Mouse (Mus musculus): Measurements from ENCODE around the gene Timeless.
A peak's percentile ranks its signal among the peaks of the same experiment; 100 is the strongest.
"Not testable (repeated sequence)": the region's sequence is repeated elsewhere in the genome, so short reads cannot be mapped to it uniquely, and the experiment has no call there.

Timeless gene

GRCm38 (mm10) chr10:128231697-128232419 lies at the start of gene Timeless:
TSS of gene Timeless (plus strand) at chr10:128232065.
- peak; percentile 87 for DNase-seq

DNA sequence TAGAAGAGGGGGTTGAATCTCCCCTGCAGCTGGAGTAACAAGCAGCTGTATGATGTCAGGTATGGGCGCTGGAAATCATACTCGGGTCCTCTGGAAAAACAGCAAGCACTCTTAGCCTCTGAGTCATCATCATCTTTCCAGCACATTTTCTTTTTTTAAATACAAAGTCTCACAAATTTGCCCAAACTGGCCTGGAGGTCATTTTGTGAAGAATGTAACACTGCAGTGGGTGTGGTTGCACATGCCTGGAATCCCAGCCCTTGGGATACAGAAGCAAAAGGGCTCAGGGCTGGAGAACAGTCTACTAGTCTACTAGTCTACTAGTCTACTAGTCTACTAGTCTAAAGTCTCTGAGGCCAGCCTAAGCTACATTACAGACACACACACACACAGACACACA lies 47.6 kb upstream of the Timeless start:
- DNase-seq: no peak

DNA sequence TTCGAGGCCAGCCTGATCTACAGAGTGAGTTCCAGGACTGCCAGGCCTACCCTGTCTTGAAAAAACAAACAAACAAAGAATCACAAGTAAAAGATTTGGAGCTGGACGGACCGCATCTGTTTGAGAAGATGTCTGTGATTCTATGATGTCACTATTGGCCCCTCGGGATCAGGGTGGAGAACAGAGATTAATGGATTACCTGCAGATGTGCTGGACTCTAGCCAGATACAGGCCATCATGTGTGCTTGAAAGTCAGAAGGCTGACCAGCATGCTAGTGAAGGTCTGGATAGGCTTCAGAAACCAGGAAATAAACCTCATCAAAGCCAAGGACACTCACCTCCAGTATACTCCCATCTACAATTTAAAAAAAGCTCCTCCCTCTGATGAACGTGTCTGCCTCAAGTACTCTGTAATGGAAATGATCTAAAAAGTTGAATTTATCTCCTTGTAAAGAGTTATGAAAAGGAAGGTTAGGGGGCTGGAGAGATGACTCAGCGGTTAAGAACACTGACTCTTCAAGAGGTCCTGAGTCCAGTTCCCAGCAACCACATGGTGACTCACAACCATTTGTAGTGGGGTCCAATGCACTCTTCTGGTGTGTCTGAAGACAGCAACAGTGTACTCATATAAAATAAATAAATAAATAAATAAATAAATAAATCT lies 46.5 kb upstream of the Timeless start:
- DNase-seq: peak; percentile 31

DNA sequence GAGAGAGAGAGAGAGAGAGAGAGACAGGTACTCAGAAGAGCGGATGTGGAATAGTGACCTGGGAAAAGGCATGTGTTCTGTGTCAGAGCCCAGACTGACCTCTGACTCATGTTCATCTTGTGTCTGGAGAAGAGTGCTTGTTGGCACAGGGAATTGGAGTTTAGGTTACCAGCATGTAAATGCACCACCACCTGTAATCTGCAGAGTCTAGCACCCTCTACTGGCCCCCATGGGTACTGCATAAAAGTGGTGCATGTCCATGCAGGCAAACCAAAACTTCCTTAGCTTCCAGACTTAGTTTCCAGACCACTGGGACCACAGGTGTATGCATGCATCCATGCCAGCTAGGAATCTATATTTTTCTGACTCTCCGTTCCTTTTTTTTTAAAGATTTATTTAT lies 45.9 kb upstream of the Timeless start:
- DNase-seq: peak; percentile 87

- DNase-seq: no peak
Observed at GRCm38 (mm10) chr10:128187181-128187605, 44.7 kb upstream of the Timeless start.

- peak; percentile 84 for DNase-seq
Observed at GRCm38 (mm10) chr10:128188242-128188877, 43.5 kb upstream of the Timeless start.

- no peak for DNase-seq
Observed at GRCm38 (mm10) chr10:128191472-128191871, 40.4 kb upstream of the Timeless start.

- DNase-seq: not testable (repeated sequence)
Observed at GRCm38 (mm10) chr10:128192030-128192766, 39.7 kb upstream of the Timeless start.

GRCm38 (mm10) chr10:128193113-128193512 lies 38.8 kb upstream of the Timeless start:
- no peak for DNase-seq

- DNase-seq: peak; percentile 97
Observed at GRCm38 (mm10) chr10:128194024-128194550, 37.8 kb upstream of the Timeless start, which contains the start of gene Gls2. TSS of gene Gls2 (plus strand) at chr10:128194457.

DNA sequence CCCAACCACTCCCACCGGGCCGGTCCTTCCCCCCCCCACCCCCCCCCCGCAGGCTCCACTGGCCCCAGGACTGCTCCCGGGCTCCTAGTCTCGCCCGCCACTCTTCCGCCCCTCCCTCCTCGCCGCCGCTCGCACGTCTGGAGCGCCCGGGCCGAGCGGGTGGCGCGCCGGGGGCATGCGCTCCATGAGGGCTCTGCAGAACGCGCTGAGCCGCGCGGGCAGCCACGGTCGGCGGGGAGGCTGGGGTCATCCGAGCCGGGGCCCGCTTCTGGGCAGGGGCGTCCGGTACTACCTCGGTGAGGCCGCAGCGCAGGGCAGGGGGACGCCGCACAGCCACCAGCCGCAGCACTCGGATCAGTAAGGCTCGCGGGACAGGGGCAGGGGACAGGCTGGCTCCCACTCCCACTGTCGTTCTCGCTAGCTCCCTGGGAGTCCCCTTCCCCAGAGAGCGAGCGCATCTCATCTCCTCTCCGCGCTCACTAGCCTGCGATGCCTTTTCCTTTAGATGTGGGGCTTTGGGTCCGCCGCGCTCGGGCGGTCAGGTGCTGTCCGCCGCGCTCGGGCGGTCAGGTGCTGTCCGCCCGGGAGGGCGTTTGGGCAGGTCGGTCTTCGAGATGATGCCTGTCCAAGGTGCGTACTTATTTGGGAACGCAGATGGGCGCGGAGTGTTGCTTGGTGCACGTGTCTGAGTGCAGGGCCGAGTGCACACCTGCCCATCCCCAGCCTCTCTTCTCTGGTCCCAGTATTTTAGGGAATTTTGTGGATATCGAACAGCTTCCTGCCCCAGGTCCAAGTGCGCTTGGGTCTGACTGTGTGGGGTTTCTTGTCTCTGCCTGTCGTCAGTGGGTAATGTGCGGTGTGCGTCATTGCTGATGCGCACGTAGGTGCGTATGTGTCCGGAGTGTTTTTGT lies 37.1 kb upstream of the Timeless start:
- DNase-seq: no peak

DNA sequence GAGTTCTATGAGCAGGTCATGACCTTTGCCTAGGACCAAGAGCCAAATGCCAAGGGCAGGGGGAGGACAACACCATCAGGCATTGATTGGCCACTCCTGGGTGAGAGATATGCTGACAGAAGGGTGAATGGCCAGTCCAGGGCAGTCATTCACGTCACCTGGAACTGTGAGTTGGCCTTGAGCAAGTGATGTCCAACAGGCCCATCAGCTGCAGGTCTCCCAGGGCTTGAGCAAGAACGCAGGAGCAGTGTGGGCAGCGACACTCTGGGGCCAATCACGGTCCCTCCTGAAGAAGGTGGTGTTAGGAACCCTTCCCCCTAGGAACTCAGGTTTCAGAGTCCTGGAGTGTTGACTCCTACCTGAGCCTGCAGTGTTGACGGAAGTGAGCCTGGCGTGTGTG lies 30.0 kb upstream of the Timeless start:
- no peak for DNase-seq

- no peak for DNase-seq
Observed at GRCm38 (mm10) chr10:128204941-128205340, 26.9 kb upstream of the Timeless start.

GRCm38 (mm10) chr10:128208326-128208725 lies 23.5 kb upstream of the Timeless start:
- no peak for DNase-seq

- DNase-seq: no peak
Observed at GRCm38 (mm10) chr10:128209311-128210009, 22.4 kb upstream of the Timeless start.

DNA sequence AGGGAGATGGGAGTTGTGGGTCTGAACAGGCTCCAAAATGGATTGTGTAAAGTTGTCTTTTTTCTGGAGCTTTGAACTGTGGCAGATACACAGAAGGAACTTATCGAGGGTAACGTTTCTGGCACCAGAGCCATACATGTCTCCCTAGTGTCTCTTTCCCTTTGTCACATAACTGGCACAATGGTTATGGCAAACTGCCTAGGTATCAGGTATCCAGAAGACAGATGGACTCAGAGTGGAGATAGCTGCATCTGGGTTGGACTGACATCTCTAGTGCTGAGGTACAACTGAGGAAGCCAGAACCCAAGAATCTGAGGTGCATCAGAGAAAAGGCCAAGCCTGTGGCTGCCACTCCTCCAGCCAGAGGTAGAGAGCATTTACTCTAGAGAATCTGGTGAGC lies 21.7 kb upstream of the Timeless start:
- no peak for DNase-seq

- no peak for DNase-seq
Observed at GRCm38 (mm10) chr10:128210954-128211353, 20.9 kb upstream of the Timeless start.

- peak; percentile 94 for DNase-seq
Observed at GRCm38 (mm10) chr10:128211390-128212108, 20.3 kb upstream of the Timeless start, which contains the start of gene Spryd4. TSS of gene Spryd4 (minus strand) at chr10:128211807.

- DNase-seq: no peak
Observed at GRCm38 (mm10) chr10:128212148-128212547, 19.7 kb upstream of the Timeless start.

GRCm38 (mm10) chr10:128212871-128213323 lies 19.0 kb upstream of the Timeless start:
- DNase-seq: peak; percentile 83

Measured in kidney, adult 9 months (tissue).